17 mouse cellular contexts compared by ENCODE assay signal in genomic region chr3:110340067-110340466, GRCm38 (mm10).
"Had no signal": no experiment of that assay in that cellular context is flagged by ENCODE, and none has a peak within 500 bp of the region (broad histone marks: within the 10 kb centered on the region; RNA-seq: fewer than 3 reads in every experiment).

No protein-coding gene starts in this region.

- H3K4me3 ChIP-seq: lung, embryonic 15.5 days; megakaryocyte, embryonic 14.5 days; midbrain, embryonic 13.5 days; midbrain, embryonic 15.5 days; neural tube, embryonic 12.5 days; stomach, embryonic 15.5 days had no signal

- H3K27me3 ChIP-seq: lung, embryonic 15.5 days; megakaryocyte, embryonic 14.5 days; midbrain, embryonic 13.5 days; midbrain, embryonic 15.5 days; neural tube, embryonic 12.5 days; stomach, embryonic 15.5 days had no signal

- H3K27ac ChIP-seq: lung, embryonic 15.5 days; macrophage; midbrain, embryonic 13.5 days; midbrain, embryonic 15.5 days; neural tube, embryonic 12.5 days; stomach, embryonic 15.5 days; stomach, postnatal 0 days had no signal

- H3K4me1 ChIP-seq: lung, embryonic 15.5 days; megakaryocyte, embryonic 14.5 days; midbrain, embryonic 13.5 days; midbrain, embryonic 15.5 days; neural tube, embryonic 12.5 days; stomach, embryonic 15.5 days had no signal

- ATAC-seq: lung, postnatal 0 days; midbrain, embryonic 13.5 days; midbrain, embryonic 15.5 days had no signal

- H3K4me2 ChIP-seq: lung, embryonic 15.5 days; midbrain, embryonic 11.5 days; midbrain, embryonic 13.5 days; midbrain, embryonic 15.5 days; neural tube, embryonic 12.5 days; stomach, embryonic 15.5 days had no signal

- H3K9ac ChIP-seq: lung, embryonic 15.5 days; midbrain, embryonic 13.5 days; midbrain, embryonic 15.5 days; neural tube, embryonic 12.5 days; stomach, embryonic 15.5 days had no signal

- H3K36me3 ChIP-seq: lung, embryonic 15.5 days; midbrain, embryonic 13.5 days; midbrain, embryonic 15.5 days; neural tube, embryonic 12.5 days; stomach, embryonic 15.5 days had no signal

- DNase-seq: lung, adult 2 months; lung, postnatal 14 days; lung, postnatal 36 days; right cerebral cortex, postnatal 14 days; thymus, adult 2 months; thymus, postnatal 25 days; thymus, postnatal 4 days had no signal

- H3K9me3 ChIP-seq: lung, embryonic 15.5 days; midbrain, embryonic 13.5 days; neural tube, embryonic 12.5 days; stomach, embryonic 15.5 days had no signal
